Mouse (Mus musculus): ENCODE measurements around the gene Mob4. TPM values are rescaled to one million over a fixed set of nuclear protein-coding genes. Genes with fewer than 3 reads are reported as not detected.

The Mob4 gene
- polyA plus RNA-seq, 1 experiment, result 15.5 TPM

GRCm38 (mm10) chr1:55192824-55193223 is 61.8 kb downstream of the Mob4 start:
- H3ac ChIP-seq (ENCODE audit: control insufficient read depth, insufficient read length, low read depth), result no peak overlapping the region
- H3K79me2 ChIP-seq (ENCODE audit: control insufficient read depth, insufficient read depth), result no peaks in the 10 kb centered on the region
- TF ChIP-seq CTCF (IDR thresholded peaks at IDR 0.05; ENCODE audit: control insufficient read depth, insufficient read depth, insufficient read length) (peak; percentile 47), MYOG (IDR thresholded peaks at IDR 0.05; ENCODE audit: control insufficient read depth, extremely low read depth, insufficient read length) (no peak)
- no peak overlapping the region for H3K4me3 ChIP-seq (ENCODE audit: insufficient read depth, poor library complexity, severe bottlenecking)
- no peaks in the 10 kb centered on the region for H3K36me3 ChIP-seq (ENCODE audit: control insufficient read depth, insufficient read depth)
- no peaks in the 10 kb centered on the region for H3K27me3 ChIP-seq (ENCODE audit: control insufficient read depth, insufficient read depth, insufficient read length)
- H3K79me3 ChIP-seq (ENCODE audit: low read depth), result no peaks in the 10 kb centered on the region

DNA sequence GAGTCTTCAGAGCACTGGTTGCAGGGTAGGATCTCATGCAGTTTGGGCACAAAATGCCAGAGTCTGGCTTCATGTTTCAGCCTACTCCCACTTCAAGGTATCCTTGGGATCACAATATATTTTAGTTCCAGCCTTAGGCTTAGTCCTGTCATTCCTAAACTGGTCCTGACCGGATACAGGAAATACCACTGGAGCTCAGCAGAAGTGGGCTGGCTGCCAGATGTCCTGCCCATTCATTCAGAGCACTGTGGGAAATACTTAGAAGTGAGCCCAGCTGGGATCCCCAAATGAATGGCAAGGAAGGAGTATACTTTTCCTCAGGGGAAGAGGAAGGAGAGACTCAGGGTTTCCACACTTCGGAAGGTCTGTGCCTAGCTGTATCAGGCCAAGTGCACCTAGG is 62.3 kb downstream of the Mob4 start:
- no peaks in the 10 kb centered on the region for H3K36me3 ChIP-seq (ENCODE audit: control insufficient read depth, insufficient read depth)
- no peaks in the 10 kb centered on the region for H3K79me2 ChIP-seq (ENCODE audit: control insufficient read depth, insufficient read depth)
- TF ChIP-seq FOSL1 (IDR thresholded peaks at IDR 0.05; ENCODE audit: insufficient read depth, low read length, poor library complexity, severe bottlenecking) (no peak), CTCF (IDR thresholded peaks at IDR 0.05; ENCODE audit: control insufficient read depth, insufficient read depth, insufficient read length) (no peak), MAX (IDR thresholded peaks at IDR 0.05) (no peak), MYOD1 (IDR thresholded peaks at IDR 0.05; ENCODE audit: control insufficient read depth, insufficient read length, low read depth) (no peak), USF1 (IDR thresholded peaks at IDR 0.05; ENCODE audit: low read depth) (no peak), CEBPB (IDR thresholded peaks at IDR 0.05; ENCODE audit: low read depth) (no peak), MYOG (IDR thresholded peaks at IDR 0.05; ENCODE audit: control insufficient read depth, extremely low read depth, insufficient read length) (no peak)
- H3K4me3 ChIP-seq (ENCODE audit: insufficient read depth, poor library complexity, severe bottlenecking), result no peak overlapping the region
- no peaks in the 10 kb centered on the region for H3K27me3 ChIP-seq (ENCODE audit: control insufficient read depth, insufficient read depth, insufficient read length)
- no peaks in the 10 kb centered on the region for H3K79me3 ChIP-seq (ENCODE audit: low read depth)
- H3ac ChIP-seq (ENCODE audit: control insufficient read depth, insufficient read length, low read depth), result no peak overlapping the region

GRCm38 (mm10) chr1:55194064-55194915 is 63.3 kb downstream of the Mob4 start:
- no peaks in the 10 kb centered on the region for H3K79me2 ChIP-seq (ENCODE audit: control insufficient read depth, insufficient read depth)
- H3K4me3 ChIP-seq (ENCODE audit: insufficient read depth, poor library complexity, severe bottlenecking), result no peak overlapping the region
- H3K27me3 ChIP-seq (ENCODE audit: control insufficient read depth, insufficient read depth, insufficient read length), result no peaks in the 10 kb centered on the region
- no peak for TF ChIP-seq FOSL1 (IDR thresholded peaks at IDR 0.05; ENCODE audit: insufficient read depth, low read length, poor library complexity, severe bottlenecking)
- TF ChIP-seq MYOD1 (IDR thresholded peaks at IDR 0.05; ENCODE audit: control insufficient read depth, insufficient read length, low read depth), result no peak
- TF ChIP-seq CTCF (IDR thresholded peaks at IDR 0.05; ENCODE audit: control insufficient read depth, insufficient read depth, insufficient read length), result no peak
- no peak for TF ChIP-seq USF1 (IDR thresholded peaks at IDR 0.05; ENCODE audit: low read depth)
- TF ChIP-seq MYOG (IDR thresholded peaks at IDR 0.05; ENCODE audit: control insufficient read depth, extremely low read depth, insufficient read length), result no peak
- no peak for TF ChIP-seq MAX (IDR thresholded peaks at IDR 0.05)
- TF ChIP-seq CEBPB (IDR thresholded peaks at IDR 0.05; ENCODE audit: low read depth), result no peak
- H3ac ChIP-seq (ENCODE audit: control insufficient read depth, insufficient read length, low read depth), result no peak overlapping the region
- H3K36me3 ChIP-seq (ENCODE audit: control insufficient read depth, insufficient read depth), result no peaks in the 10 kb centered on the region
- no peaks in the 10 kb centered on the region for H3K79me3 ChIP-seq (ENCODE audit: low read depth)

- no peak overlapping the region for H3ac ChIP-seq (ENCODE audit: control insufficient read depth, insufficient read length, low read depth)
- H3K79me3 ChIP-seq (ENCODE audit: low read depth), result no peaks in the 10 kb centered on the region
- H3K27me3 ChIP-seq (ENCODE audit: control insufficient read depth, insufficient read depth, insufficient read length), result no peaks in the 10 kb centered on the region
- H3K4me3 ChIP-seq (ENCODE audit: insufficient read depth, poor library complexity, severe bottlenecking), result no peak overlapping the region
- H3K36me3 ChIP-seq (ENCODE audit: control insufficient read depth, insufficient read depth), result no peaks in the 10 kb centered on the region
- TF ChIP-seq MAX (IDR thresholded peaks at IDR 0.05), result no peak
- TF ChIP-seq MYOG (IDR thresholded peaks at IDR 0.05; ENCODE audit: control insufficient read depth, extremely low read depth, insufficient read length), result no peak
- no peak for TF ChIP-seq USF1 (IDR thresholded peaks at IDR 0.05; ENCODE audit: low read depth)
- TF ChIP-seq CEBPB (IDR thresholded peaks at IDR 0.05; ENCODE audit: low read depth), result no peak
- no peak for TF ChIP-seq CTCF (IDR thresholded peaks at IDR 0.05; ENCODE audit: control insufficient read depth, insufficient read depth, insufficient read length)
- TF ChIP-seq MYOD1 (IDR thresholded peaks at IDR 0.05; ENCODE audit: control insufficient read depth, insufficient read length, low read depth), result no peak
- no peak for TF ChIP-seq FOSL1 (IDR thresholded peaks at IDR 0.05; ENCODE audit: insufficient read depth, low read length, poor library complexity, severe bottlenecking)
- no peaks in the 10 kb centered on the region for H3K79me2 ChIP-seq (ENCODE audit: control insufficient read depth, insufficient read depth)
Observed at GRCm38 (mm10) chr1:55195021-55195420, 64.0 kb downstream of the Mob4 start.

- Histone ChIP-seq H3K27me3 (ENCODE audit: control insufficient read depth, insufficient read depth, insufficient read length) (no peaks in the 10 kb centered on the region), H3ac (ENCODE audit: control insufficient read depth, insufficient read length, low read depth) (no peak overlapping the region), H3K36me3 (ENCODE audit: control insufficient read depth, insufficient read depth) (no peaks in the 10 kb centered on the region), H3K79me2 (ENCODE audit: control insufficient read depth, insufficient read depth) (no peaks in the 10 kb centered on the region), H3K4me3 (ENCODE audit: insufficient read depth, poor library complexity, severe bottlenecking) (no peak overlapping the region), H3K79me3 (ENCODE audit: low read depth) (no peaks in the 10 kb centered on the region)
- TF ChIP-seq FOSL1 (IDR thresholded peaks at IDR 0.05; ENCODE audit: insufficient read depth, low read length, poor library complexity, severe bottlenecking), result no peak
- TF ChIP-seq CEBPB (IDR thresholded peaks at IDR 0.05; ENCODE audit: low read depth), result no peak
- no peak for TF ChIP-seq CTCF (IDR thresholded peaks at IDR 0.05; ENCODE audit: control insufficient read depth, insufficient read depth, insufficient read length)
- TF ChIP-seq MAX (IDR thresholded peaks at IDR 0.05), result no peak
Observed at GRCm38 (mm10) chr1:55196327-55197003, 65.4 kb downstream of the Mob4 start.
